Mouse (Mus musculus) hindbrain, postnatal 0 days (tissue): ENCODE data around the gene Paxip1. TPM values are rescaled to one million over a fixed set of nuclear protein-coding genes. Genes with fewer than 3 reads are reported as not detected.

Source experiments
- ATAC-seq: fragments of 200-750 bp; cut with Nextera tagmentation; 2 replicates; pipeline ENCODE4 v1.8.0; 2017; ENCODE audit warnings: mild to moderate bottlenecking, moderate TSS enrichment, moderate library complexity
- DNase-seq: peaks from one replicate; pipeline ENCODE4 v3.0.0-alpha.2; 2015; ENCODE audit warnings: low spot score
- H3K27ac ChIP-seq: fragments of 300-500 bp; sonication (generic); 2 replicates; pipeline ENCODE4 v1.5.1; 2014; ENCODE audit warnings: mild to moderate bottlenecking
- H3K27me3 ChIP-seq: fragments of 300-500 bp; sonication (generic); 2 replicates; pipeline ENCODE4 v1.6.1; 2014; ENCODE audit warnings: low read length, mixed read lengths; ENCODE audit not compliant: insufficient read depth
- H3K36me3 ChIP-seq: fragments of 300-500 bp; sonication (generic); 2 replicates; pipeline ENCODE4 v1.6.1; 2014; ENCODE audit warnings: low read length, mixed read lengths; ENCODE audit not compliant: insufficient read depth
- H3K4me1 ChIP-seq: fragments of 300-500 bp; sonication (generic); 2 replicates; pipeline ENCODE4 v1.6.1; 2014; ENCODE audit warnings: antibody characterized with exemption, low read length, mixed read lengths; ENCODE audit not compliant: insufficient read depth
- H3K4me2 ChIP-seq: fragments of 300-500 bp; sonication (generic); 2 replicates; pipeline ENCODE4 v1.6.1; 2014; ENCODE audit warnings: low read depth, mild to moderate bottlenecking, low read length, moderate library complexity, mixed read lengths
- H3K4me3 ChIP-seq: fragments of 300-500 bp; sonication (generic); 2 replicates; pipeline ENCODE4 v1.5.1; 2014; ENCODE audit warnings: low read length
- H3K9ac ChIP-seq: fragments of 300-500 bp; sonication (generic); replicated peaks from 2 replicates; pipeline ENCODE4 v1.6.1; 2014; ENCODE audit warnings: mild to moderate bottlenecking, low read length, moderate library complexity, mixed read lengths
- H3K9me3 ChIP-seq: fragments of 300-500 bp; sonication (generic); 2 replicates; pipeline ENCODE4 v1.6.1; 2016; ENCODE audit warnings: low read length, mixed read lengths
- CTCF ChIP-seq: IDR thresholded peaks from 2 replicates; pipeline ENCODE4 v1.5.1; 2016; ENCODE audit warnings: antibody characterized with exemption, control low read depth, low read depth
- WGBS: fragments of 180-500 bp; shearing (Covaris S2); extraction: QIAGEN DNeasy Blood & Tissue Kit; methylation state at CpG from one replicate; pipeline ENCODE4 v1.1.7; 2014; 5-methylcytosine and 5-hydroxymethylcytosine counted together
- polyA plus RNA-seq: library from polyadenylated mRNA; unstranded; fragments of >200 nt; fragmentation: Nextera tagmentation; extraction: Ambion mirVana; gene quantifications from 2 replicates; pipeline ENCODE4 v1.2.1, GENCODE M21; 2015
- total RNA-seq: library from RNA; depleted of rRNA; stranded (reverse); fragments of >200 nt; gene quantifications from 2 replicates; pipeline ENCODE4 v1.2.3, GENCODE M21; 2014; rRNA removed

The Paxip1 gene
- total RNA-seq (33.2 and 41.7 TPM in 2 replicates), polyA plus RNA-seq (20.6 and 20.9 TPM in 2 replicates)

- Histone ChIP-seq H3K9ac (peak within 1 kb of the TSS; percentile 74), H3K27ac (peak within 1 kb of the TSS; percentile 89), H3K36me3 (peaks cover 5% of the 10 kb centered on the region; the same call in 1 of the 2 replicates), H3K27me3 (no peaks in the 10 kb centered on the region), H3K9me3 (no peaks in the 10 kb centered on the region), H3K4me2 (peak within 1 kb of the TSS; percentile 77), H3K4me3 (peak within 1 kb of the TSS; percentile 67), H3K4me1 (peaks cover 13% of the 10 kb centered on the region)
- ATAC-seq (peak; percentile 97), DNase-seq (peak; percentile 98)
- WGBS: under 1% methylated on average over 72 of the region's 73 CpGs
- peak; percentile 26 for TF ChIP-seq CTCF
Measured at GRCm38 (mm10) chr5:27791303-27792172, at the start of gene Paxip1. Gene Paxip1, minus strand, starts transcription at chr5:27791691.

- H3K27me3 ChIP-seq: no peaks in the 10 kb centered on the region
- H3K4me1 ChIP-seq: 0 out of 2 replicates have a peak, but pooled peaks cover 6% of the 10 kb centered on the region
- H3K4me2 ChIP-seq: no peak overlapping the region
- H3K9ac ChIP-seq: no peak overlapping the region
- H3K36me3 ChIP-seq: no peaks in the 10 kb centered on the region
- no peak for TF ChIP-seq CTCF
- 53% methylated on average over 4 of the region's 4 CpGs for WGBS
- no peak overlapping the region for H3K27ac ChIP-seq
- DNase-seq (no peak), ATAC-seq (no peak)
- H3K9me3 ChIP-seq: no peaks in the 10 kb centered on the region
- H3K4me3 ChIP-seq: no peak overlapping the region
Measured at GRCm38 (mm10) chr5:27838061-27838460, 46.6 kb upstream of the Paxip1 start.

DNA sequence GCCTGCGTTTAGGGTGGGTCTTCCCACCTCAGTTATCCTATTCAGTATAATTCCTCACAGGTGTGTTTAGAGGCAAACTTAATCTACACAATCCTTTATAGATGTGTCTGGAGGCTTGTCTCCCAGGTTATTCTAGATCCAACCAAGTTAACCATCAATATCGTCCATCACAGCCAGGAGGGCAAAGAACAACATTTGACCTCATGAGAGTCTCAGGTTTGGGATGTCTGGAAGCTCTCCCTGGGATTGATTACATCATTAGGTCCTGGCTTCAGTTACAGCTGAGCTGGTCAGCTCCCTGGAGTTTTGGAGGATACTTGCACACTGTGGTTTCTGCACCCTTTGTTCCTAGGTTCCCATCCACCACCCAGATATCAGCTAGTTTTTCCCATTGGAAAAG lies 43.6 kb upstream of the Paxip1 start:
- Histone ChIP-seq H3K36me3 (no peaks in the 10 kb centered on the region), H3K4me1 (no peaks in the 10 kb centered on the region), H3K4me3 (no peak overlapping the region), H3K9me3 (no peaks in the 10 kb centered on the region), H3K9ac (no peak overlapping the region), H3K27me3 (no peaks in the 10 kb centered on the region), H3K4me2 (no peak overlapping the region), H3K27ac (no peak overlapping the region)
- ATAC-seq: no peak
- TF ChIP-seq CTCF: no peak
- DNase-seq: no peak
- 75% methylated on average over 2 of the region's 2 CpGs for WGBS

DNA sequence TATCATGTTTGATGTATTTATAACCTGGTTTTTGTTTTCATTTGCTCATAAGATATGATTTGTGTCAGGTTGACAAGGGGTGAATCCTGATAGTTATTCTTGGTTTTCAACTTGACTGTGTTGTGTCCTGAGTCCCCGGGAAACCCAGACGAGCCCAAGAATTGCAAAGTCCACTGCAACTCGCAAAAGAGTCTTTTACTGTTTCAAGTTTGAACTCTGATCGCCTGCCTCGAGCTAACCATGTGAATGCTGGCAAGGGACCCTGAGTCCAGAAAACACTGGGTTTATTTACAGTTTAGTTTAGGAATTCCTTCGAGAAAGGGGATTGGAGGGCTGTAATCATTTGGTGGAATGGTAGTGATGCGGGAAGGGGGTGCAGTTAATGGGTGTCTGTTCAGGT lies 36.5 kb upstream of the Paxip1 start:
- 89% methylated on average over 7 of the region's 7 CpGs for WGBS
- DNase-seq: no peak
- ATAC-seq: no peak

GRCm38 (mm10) chr5:27821161-27821560 lies 29.7 kb upstream of the Paxip1 start:
- ATAC-seq (no peak), DNase-seq (peak; percentile 7)
- WGBS: 51% methylated on average over 6 of the region's 6 CpGs
- Histone ChIP-seq H3K9me3 (no peaks in the 10 kb centered on the region), H3K4me2 (no peak overlapping the region), H3K4me3 (no peak overlapping the region), H3K27ac (no peak overlapping the region), H3K27me3 (no peaks in the 10 kb centered on the region), H3K4me1 (no peaks in the 10 kb centered on the region), H3K36me3 (no peaks in the 10 kb centered on the region), H3K9ac (no peak overlapping the region)
- TF ChIP-seq CTCF: no peak

More for the DNA sequence above, 36.5 kb upstream of the Paxip1 start:
- no peak overlapping the region for H3K4me3 ChIP-seq
- H3K9me3 ChIP-seq: no peaks in the 10 kb centered on the region
- no peaks in the 10 kb centered on the region for H3K36me3 ChIP-seq
- H3K27ac ChIP-seq: no peak overlapping the region
- H3K9ac ChIP-seq: no peak overlapping the region
- no peaks in the 10 kb centered on the region for H3K4me1 ChIP-seq
- no peak for TF ChIP-seq CTCF
- H3K4me2 ChIP-seq: no peak overlapping the region
- no peaks in the 10 kb centered on the region for H3K27me3 ChIP-seq

DNA sequence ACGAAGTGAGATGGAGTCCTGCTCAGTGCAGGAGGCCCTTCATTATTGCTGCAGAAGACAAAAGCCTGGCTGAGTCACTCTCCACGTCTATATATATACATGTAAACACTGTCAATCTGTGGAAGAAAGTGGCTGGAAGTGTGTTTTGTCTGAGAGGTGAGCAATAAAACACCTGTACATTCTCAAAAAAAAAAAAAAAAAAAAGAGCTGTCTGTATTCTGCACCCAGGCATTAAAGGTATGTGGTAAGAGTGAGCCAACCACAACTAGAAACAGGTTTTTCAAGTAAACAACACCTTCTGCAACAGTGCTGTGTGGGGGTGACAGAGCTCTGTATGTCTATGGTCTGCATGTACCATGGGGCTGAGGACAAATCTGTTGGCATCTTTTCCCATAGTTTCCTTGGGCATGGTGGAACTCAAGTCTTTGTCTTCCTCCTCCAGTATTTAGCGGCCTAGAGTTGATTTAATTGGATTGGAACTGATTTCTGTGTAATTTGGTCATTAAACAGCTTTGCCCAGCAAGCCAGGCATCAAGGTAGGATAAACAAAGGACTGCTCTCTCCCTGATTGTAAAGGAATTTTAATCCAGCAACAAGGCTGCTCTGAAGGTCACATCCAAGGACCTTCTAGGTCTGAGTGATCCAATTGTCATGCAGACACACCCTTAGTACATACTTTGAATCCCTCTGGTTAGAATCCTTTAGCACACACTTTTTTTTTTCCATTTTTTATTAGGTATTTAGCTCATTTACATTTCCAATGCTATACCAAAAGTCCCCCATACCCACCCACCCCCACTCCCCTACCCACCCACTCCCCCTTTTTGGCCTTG lies 27.6 kb upstream of the Paxip1 start:
- no peaks in the 10 kb centered on the region for H3K27me3 ChIP-seq
- H3K9me3 ChIP-seq: no peaks in the 10 kb centered on the region
- no peak for DNase-seq
- H3K4me3 ChIP-seq: no peak overlapping the region
- no peaks in the 10 kb centered on the region for H3K4me1 ChIP-seq
- no peaks in the 10 kb centered on the region for H3K36me3 ChIP-seq
- 60% methylated on average over 3 of the region's 3 CpGs for WGBS
- H3K4me2 ChIP-seq: no peak overlapping the region
- H3K27ac ChIP-seq: no peak overlapping the region
- H3K9ac ChIP-seq: no peak overlapping the region
- no peak for TF ChIP-seq CTCF
- ATAC-seq: no peak
